Mouse (Mus musculus) thymus, adult 2 months (tissue): ENCODE data around the gene Map1b.

ENCODE experiments used
- CTCF ChIP-seq: fragments of 200-500 bp; IDR thresholded peaks from 2 replicates; pipeline ENCODE4 v1.5.1; 2012; ENCODE audit warnings: mild to moderate bottlenecking, control low read depth, low read length, moderate library complexity, borderline replicate concordance; ENCODE audit not compliant: control insufficient read depth, poor library complexity, insufficient read depth; ENCODE audit errors: extremely low read depth
- POLR2A ChIP-seq: fragments of 200-500 bp; IDR thresholded peaks from 2 replicates; pipeline ENCODE4 v1.6.1; 2012; ENCODE audit warnings: mild to moderate bottlenecking, low read length, control low read depth, moderate library complexity; ENCODE audit not compliant: control insufficient read depth, poor library complexity, insufficient read depth; ENCODE audit errors: extremely low read depth

GRCm38 (mm10) chr13:99560674-99561639 is 44.6 kb upstream of the Map1b start:
- TF ChIP-seq POLR2A (no peak), CTCF (no peak)
